Mouse (Mus musculus): ENCODE data around the gene Mettl18. TPM values are rescaled to one million over a fixed set of nuclear protein-coding genes. Genes with fewer than 3 reads are reported as not detected.

Mettl18 gene
- polyA plus RNA-seq, 1 experiment = 0.92 TPM

GRCm38 (mm10) chr1:164027416-164027815 lies 32.7 kb downstream of the Mettl18 start:
- 67% methylated on average over 5 of the region's 5 CpGs for WGBS
- no peak for TF ChIP-seq POLR2A (IDR thresholded peaks at IDR 0.05; ENCODE audit: borderline replicate concordance, extremely low read depth, low read depth, low read length)
- TF ChIP-seq CTCF (IDR thresholded peaks at IDR 0.05; ENCODE audit: insufficient read depth, low read length) = no peak
- no peaks in the 10 kb centered on the region for H3K4me1 ChIP-seq (ENCODE audit: control insufficient read depth, insufficient read depth, low read length)
- H3K4me3 ChIP-seq (replicated peaks; ENCODE audit: extremely low read depth, low read depth, low read length) = no peak overlapping the region
- no peak for DNase-seq

GRCm38 (mm10) chr1:164040385-164041135 lies 45.9 kb downstream of the Mettl18 start:
- TF ChIP-seq POLR2A (IDR thresholded peaks at IDR 0.05; ENCODE audit: borderline replicate concordance, extremely low read depth, low read depth, low read length) (no peak), CTCF (IDR thresholded peaks at IDR 0.05; ENCODE audit: insufficient read depth, low read length) (no peak)
- WGBS = 79% methylated on average over 10 of the region's 10 CpGs
- no peak for DNase-seq
- no peak overlapping the region for H3K4me3 ChIP-seq (replicated peaks; ENCODE audit: extremely low read depth, low read depth, low read length)
- H3K4me1 ChIP-seq (ENCODE audit: control insufficient read depth, insufficient read depth, low read length) = no peaks in the 10 kb centered on the region; the same call in 1 of the 2 replicates

- WGBS = 40% methylated on average over 3 of the region's 3 CpGs
- no peak overlapping the region for H3K4me3 ChIP-seq (replicated peaks; ENCODE audit: extremely low read depth, low read depth, low read length)
- no peaks in the 10 kb centered on the region; the same call in 1 of the 2 replicates for H3K4me1 ChIP-seq (ENCODE audit: control insufficient read depth, insufficient read depth, low read length)
- peak; percentile 10 for DNase-seq
- TF ChIP-seq POLR2A (IDR thresholded peaks at IDR 0.05; ENCODE audit: borderline replicate concordance, extremely low read depth, low read depth, low read length) = no peak
- TF ChIP-seq CTCF (IDR thresholded peaks at IDR 0.05; ENCODE audit: insufficient read depth, low read length) = no peak
Measured at GRCm38 (mm10) chr1:164043549-164043948, 48.9 kb downstream of the Mettl18 start.

Other genes with a start within 250 kb of the Mettl18 start
- gene Kifap3, start 215.3 kb upstream of the Mettl18 start, polyA plus RNA-seq (2012; rRNA removed) = 4.9 and 7.0 TPM in 2 replicates
- gene Scyl3, start 65.8 kb upstream of the Mettl18 start, polyA plus RNA-seq (2012; rRNA removed) = 6.3 and 7.1 TPM in 2 replicates
- gene BC055324, start 93 bp upstream of the Mettl18 start, polyA plus RNA-seq (2012; rRNA removed) = 0.40 and 0.67 TPM in 2 replicates
- gene Sele, start 53.3 kb downstream of the Mettl18 start, polyA plus RNA-seq (2012; rRNA removed) = 0.33 and 0.58 TPM in 2 replicates
- 6.3 and 11.1 TPM in 2 replicates for gene Sell, start 67.1 kb downstream of the Mettl18 start, polyA plus RNA-seq (2012; rRNA removed)
- 3.3 and 7.4 TPM in 2 replicates for gene Selp, start 120.4 kb downstream of the Mettl18 start, polyA plus RNA-seq (2012; rRNA removed)
- 0.84 and 1.8 TPM in 2 replicates for gene F5, start 156.9 kb downstream of the Mettl18 start, polyA plus RNA-seq (2012; rRNA removed)